Mouse (Mus musculus): Measurements from ENCODE around the gene Gm3739.
A peak's percentile ranks its signal among the peaks of the same experiment; 100 is the strongest.
"Not testable (repeated sequence)": the region's sequence is repeated elsewhere in the genome, so short reads cannot be mapped to it uniquely, and the experiment has no call there.

Gm3739 gene

GRCm38 (mm10) chr14:7314661-7315060 lies at the start of gene Gm3739:
TSS of gene Gm3739 (minus strand) at chr14:7315049.
- not testable (repeated sequence) for DNase-seq (ENCODE audit: low read depth, low spot score)

- not testable (repeated sequence) for DNase-seq (ENCODE audit: low read depth, low spot score)
These were observed 17.4 kb upstream of the Gm3739 start, which contains the start of gene Gm5797 for GRCm38 (mm10) chr14:7332295-7332694. TSS of gene Gm5797 (minus strand) at chr14:7332395.

GRCm38 (mm10) chr14:7315093-7315492 lies 244 bp upstream of the Gm3739 start:
- peak; percentile 16 for DNase-seq (ENCODE audit: low read depth, low spot score)

- DNase-seq (ENCODE audit: low read depth, low spot score), result not testable (repeated sequence)
These were observed 50.2 kb downstream of the Gm3739 start, which contains the start of gene Gm3727 for GRCm38 (mm10) chr14:7264614-7265013. TSS of gene Gm3727 (minus strand) at chr14:7264714.
